Comparison of ENCODE assay signal across 19 mouse cellular contexts in genomic region chr10:21239451-21239850, GRCm38 (mm10).
"Had no signal": no experiment of that assay in that cellular context is flagged by ENCODE, and none has a peak within 500 bp of the region (broad histone marks: within the 10 kb centered on the region; RNA-seq: fewer than 3 reads in every experiment).

No protein-coding gene starts in this region.

- H3K4me1 ChIP-seq: midbrain, embryonic 12.5 days; neural tube, embryonic 13.5 days; stomach, embryonic 15.5 days had no signal

- H3K9me3 ChIP-seq: midbrain, embryonic 12.5 days; midbrain, embryonic 15.5 days; neural tube, embryonic 13.5 days; stomach, embryonic 15.5 days had no signal

- H3K27ac ChIP-seq: kidney, postnatal 0 days; layer of hippocampus, adult 2 months; left cerebral cortex, adult 2 months; liver, embryonic 14.5 days; midbrain, embryonic 12.5 days; midbrain, embryonic 15.5 days; neural tube, embryonic 13.5 days; stomach, embryonic 15.5 days had no signal

- H3K9ac ChIP-seq: liver, embryonic 14.5 days; midbrain, embryonic 12.5 days; midbrain, embryonic 15.5 days; neural tube, embryonic 13.5 days; stomach, embryonic 15.5 days had no signal

- DNase-seq: kidney, adult 2 months; kidney, postnatal 25 days; layer of hippocampus, adult 9-11 months; lung, adult 2 months; lung, postnatal 14 days; lung, postnatal 4 days; retina, postnatal 1 day; right cerebral cortex, postnatal 25 days; spleen, adult 18-20 months; thymus, postnatal 14 days had no signal

- H3K4me3 ChIP-seq: layer of hippocampus, adult 2 months; left cerebral cortex, adult 2 months; midbrain, embryonic 12.5 days; midbrain, embryonic 15.5 days; neural tube, embryonic 13.5 days; stomach, embryonic 15.5 days had no signal

- H3K4me2 ChIP-seq: midbrain, embryonic 12.5 days; midbrain, embryonic 15.5 days; neural tube, embryonic 13.5 days; stomach, embryonic 15.5 days had no signal

- H3K27me3 ChIP-seq: midbrain, embryonic 12.5 days; midbrain, embryonic 15.5 days; neural tube, embryonic 13.5 days; stomach, embryonic 15.5 days had no signal

- ATAC-seq: intestine, postnatal 0 days; midbrain, embryonic 15.5 days had no signal

- H3K36me3 ChIP-seq: midbrain, embryonic 12.5 days; midbrain, embryonic 15.5 days; neural tube, embryonic 13.5 days; stomach, embryonic 15.5 days had no signal
